Mouse (Mus musculus) embryo, embryonic 10 days (tissue): ENCODE results near the gene Cd63.

ENCODE experiments used
- DNase-seq: peaks from one replicate; pipeline ENCODE4 v3.0.0-alpha.2; 2015; ENCODE audit warnings: low spot score

Cd63 gene

DNA sequence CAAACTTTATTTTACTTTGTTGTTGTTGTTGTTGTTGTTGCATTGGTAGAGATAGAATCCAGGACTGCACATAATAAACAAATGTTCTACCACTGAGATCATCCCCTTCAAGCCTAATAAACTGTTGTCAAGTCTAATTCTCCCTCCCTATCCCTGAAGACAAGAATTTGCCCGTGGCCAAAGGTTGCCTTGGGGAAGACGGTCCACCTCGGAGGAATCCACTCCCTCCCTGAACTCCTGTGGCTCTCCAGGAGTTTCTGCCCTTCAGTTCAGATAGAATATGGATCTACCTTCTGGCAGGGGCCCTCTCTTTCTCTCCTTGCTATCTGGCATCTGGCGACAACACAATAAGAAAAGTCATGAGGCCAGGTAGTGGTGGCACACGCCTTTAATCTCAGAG, 4.0 kb downstream of the Cd63 start:
- no peak for DNase-seq

DNA sequence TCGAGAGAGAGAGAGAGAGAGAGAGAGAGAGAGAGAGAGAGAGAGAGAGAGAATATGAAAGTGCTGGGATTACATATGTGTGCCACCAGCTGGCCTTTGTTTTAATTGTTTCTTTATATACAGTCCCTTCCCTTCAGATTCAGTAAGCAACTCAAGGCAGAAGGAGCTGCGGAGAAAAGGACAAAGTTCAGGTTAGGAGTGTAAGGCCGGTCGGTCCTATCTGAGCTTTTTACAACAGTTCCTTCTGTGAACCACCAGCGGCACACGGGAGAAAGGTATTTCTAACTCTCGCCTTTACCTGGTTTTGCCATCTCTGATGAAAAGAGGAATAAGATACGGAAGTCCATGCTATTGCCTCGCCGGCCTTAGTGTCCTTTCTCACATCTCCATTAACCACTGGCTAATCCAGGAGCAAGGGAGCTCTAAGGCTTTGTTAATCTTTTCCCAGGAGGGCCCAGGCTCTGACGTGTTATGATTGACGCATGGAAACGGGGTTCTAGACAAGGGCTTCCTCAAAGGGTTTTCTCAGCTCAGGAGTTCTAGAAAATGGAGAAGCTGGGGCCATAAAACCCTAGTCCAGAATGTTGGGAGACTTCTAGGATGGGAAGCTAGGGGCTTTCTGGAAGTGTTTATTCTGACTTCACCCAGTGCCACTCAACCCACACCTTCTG, 8.1 kb downstream of the Cd63 start:
- no peak for DNase-seq

DNA sequence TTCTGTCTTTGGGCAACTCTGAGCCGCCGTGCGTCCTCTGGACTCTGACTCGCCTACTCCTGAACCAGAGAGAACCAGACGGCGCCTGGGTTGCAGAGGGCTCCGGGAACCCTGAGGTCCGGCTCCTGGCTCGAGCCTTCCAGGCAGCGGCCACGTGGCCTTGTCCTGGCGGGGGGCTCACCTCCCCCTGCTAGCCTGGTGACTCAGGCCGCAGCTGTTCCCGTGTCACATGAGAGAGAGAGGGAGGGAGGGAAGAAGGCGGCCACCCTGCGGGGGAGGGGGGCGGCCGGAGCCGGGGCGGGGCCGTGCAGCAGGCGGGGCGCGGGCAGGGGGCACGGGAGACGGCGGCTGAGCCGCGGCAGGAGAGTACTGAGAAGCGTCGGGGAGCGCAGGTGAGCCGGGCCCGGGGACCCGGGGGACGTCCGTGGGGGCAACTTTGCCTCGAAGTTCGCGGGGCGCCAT, 8.8 kb downstream of the Cd63 start:
- DNase-seq, result peak; percentile 91

DNA sequence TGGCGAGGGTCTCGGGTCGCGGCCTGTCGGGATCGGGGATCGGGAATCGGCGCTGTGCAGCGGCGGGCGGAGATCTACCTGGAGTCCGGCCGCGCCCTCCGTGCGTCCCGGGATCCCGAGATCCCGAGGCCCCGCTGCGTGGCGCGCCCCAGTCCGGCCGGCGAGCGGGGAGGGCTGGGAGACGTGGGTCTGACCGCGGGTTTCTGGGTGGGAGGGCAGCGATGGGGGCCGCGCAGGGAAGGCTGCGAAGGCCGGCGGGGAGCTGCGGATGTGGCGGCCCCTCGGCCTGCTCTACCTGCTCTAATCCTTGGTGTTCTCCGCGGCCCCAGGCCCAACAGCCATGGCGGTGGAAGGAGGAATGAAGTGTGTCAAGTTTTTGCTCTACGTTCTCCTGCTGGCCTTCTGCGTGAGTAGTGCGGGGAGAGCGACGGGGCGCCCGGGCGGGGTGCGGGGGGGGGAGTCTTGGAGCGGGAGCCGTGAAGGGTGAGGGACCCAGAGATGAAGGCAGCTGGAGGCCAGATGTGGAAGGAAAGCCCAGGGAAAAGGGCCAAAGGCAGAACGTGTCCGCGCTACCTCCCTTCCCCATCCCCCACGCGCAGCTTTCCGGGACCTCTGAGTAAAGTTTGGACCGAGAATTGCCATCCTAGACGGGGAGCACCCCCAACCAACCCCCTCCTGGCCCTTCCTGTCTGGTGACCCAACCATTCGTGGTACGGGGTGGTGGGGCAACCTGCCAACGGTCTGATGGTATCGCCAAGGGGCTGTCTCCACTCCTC, 9.5 kb downstream of the Cd63 start:
- peak; percentile 61 for DNase-seq

DNA sequence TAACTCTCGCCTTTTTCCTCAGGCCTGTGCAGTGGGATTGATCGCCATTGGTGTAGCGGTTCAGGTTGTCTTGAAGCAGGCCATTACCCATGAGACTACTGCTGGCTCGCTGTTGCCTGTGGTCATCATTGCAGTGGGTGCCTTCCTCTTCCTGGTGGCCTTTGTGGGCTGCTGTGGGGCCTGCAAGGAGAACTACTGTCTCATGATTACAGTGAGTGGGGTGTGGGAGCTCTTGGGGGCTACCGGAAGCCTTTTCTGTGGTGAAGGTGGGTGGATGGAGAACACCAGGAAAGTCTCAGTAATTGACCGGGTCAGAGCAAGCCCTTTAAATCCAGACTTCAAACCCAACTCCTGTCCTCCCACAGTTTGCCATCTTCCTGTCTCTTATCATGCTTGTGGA, 10.6 kb downstream of the Cd63 start:
- no peak for DNase-seq

DNA sequence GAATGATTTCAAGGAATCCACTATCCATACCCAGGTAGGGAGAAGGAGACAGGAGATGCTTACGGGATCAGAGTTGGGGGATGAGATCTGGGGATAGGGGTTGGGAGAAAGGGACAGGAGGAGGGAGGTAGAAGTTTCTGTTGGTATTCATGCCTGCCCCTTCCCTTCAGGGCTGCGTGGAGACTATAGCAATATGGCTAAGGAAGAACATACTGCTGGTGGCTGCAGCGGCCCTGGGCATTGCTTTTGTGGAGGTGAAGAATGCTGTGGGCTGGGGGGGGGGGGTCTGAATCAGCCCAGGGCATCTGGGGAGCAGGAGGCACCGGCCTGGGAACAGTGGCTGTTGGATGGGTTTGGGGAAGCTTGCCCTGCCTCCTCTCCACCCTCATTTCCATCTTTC, 11.5 kb downstream of the Cd63 start:
- DNase-seq, result no peak

DNA sequence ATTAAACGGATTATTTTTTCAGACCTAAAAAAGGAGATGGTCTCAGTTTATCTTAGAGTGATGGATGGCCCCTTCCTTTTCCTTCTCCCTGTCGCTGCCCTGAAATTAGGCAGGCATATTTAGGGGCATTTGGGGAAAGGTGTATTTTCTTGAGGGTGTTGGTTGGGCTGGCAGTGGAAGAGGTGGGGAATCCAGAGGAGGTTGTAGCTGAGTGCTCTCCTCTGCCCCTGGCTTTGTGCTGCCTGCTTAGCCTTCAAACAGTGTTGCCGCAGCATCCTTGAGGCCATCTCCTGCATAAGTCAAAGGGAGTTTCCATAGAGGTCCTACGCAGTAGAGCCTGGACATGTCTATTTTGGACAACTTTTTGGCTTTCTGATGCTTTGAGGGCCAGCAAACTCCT, 12.0 kb downstream of the Cd63 start:
- no peak for DNase-seq

DNA sequence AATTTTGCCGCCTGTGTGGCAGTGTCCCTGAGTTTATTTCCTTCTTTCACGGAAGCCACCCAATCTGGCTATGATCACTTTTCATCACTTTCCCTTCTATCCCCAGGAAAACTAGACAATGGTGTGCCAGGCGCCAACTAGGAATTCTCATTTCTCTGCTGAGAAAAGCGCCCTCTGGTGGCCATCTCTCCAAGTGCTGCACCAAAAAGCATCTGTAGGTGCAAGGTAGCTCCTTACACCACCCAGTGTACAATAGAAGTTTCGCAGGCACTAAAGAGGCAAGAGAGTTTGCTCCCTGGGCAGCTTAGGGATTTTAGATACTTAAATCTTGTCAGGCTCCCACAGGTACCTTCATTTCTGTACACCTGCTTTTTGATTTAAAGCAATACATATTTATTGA, 12.4 kb downstream of the Cd63 start:
- peak; percentile 90 for DNase-seq

DNA sequence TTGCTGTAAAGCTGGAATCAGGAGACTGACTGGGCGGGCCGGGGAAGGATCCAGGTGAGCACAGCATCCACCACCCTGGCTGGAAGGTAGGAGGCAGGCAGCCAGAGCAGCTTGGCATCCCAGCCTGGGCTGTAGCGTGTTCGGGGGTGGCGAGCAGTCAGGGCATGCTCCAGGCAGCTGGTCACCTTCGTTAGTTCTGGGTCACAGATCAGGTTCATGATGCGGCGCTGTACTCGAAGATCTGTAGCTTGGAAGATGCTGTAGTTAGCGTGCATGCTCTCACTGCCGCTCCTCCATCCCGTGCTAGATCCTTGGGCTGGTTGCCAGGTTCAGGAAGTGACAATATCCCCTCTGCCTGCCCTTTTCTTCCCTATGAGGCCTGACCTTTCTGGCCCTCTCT, 12.9 kb downstream of the Cd63 start:
- no peak for DNase-seq

DNA sequence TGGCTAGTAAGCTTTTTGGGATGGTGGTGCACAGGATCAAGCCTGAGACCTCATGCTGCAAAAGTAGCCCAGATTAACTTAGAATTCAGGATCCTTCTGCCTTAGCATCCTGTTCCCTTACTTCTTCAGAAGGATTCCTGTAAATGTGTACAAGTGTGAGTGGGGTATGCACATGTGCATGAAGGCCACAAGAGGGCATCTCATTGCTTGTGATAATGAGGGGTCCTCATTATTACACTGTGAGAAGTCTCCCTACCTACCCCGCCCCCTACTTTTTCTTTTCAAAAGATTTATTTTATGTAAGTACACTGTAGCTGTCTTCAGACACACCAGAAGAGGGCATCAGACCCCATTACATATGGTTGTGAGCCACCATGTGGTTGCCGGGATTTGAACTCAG, 14.8 kb downstream of the Cd63 start:
- no peak for DNase-seq

DNA sequence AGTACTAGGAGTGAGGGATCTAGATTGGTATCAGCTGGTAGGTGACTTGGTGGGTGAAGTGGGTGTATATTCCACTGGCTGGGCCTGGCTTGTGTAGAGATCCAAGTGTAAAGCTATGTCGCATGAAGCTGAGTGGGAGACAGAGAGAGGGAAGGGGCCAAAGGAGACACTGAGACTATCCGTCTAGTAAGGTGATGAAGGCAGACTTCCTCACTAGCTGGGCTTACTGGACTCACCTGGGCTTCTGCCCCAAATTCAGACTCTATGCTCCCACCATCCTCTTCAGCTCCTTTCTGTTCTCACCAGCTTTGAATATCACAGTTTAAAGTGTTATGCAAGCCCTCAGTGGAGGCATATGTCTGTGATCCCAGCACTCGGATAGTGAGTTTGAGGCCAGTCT, 15.9 kb downstream of the Cd63 start:
- no peak for DNase-seq

DNA sequence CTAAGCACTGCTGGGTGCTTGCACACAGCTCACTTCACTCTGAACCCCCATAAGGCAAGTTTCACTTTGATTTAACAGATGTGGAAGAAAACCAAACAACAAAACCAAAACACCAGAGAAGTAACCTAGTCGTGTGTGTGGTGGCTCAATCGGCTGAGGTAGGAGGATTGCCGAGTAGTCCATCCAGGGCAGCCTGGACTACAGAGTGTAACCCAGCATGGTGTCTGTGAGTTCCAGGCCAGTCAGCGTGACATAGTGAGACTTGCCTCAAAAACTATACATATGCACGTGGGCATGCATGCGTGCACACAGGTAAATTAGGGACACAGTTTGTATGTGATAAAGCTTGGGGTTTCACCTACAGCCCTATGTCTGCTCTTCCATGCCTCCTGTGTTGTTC, 16.6 kb downstream of the Cd63 start:
- no peak for DNase-seq

DNA sequence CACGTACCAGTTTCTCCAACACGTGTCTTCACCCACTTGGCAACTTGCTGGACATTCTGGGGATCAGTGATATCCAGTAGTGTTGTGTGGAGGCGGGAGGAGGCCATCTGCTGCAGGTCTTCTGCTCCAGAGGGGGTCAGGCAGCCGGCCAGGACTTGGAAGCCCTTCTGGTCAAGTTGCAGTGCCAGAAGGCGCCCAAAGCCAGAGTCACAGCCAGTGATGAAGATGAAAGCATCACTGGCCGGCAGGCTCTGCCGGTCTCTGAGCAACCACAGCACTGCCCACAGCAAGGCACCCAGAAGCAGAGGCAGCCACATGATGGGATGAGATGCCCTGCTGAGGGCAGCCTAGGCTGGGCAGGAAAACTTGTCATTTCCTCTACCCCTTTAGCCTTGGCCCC, 17.5 kb downstream of the Cd63 start:
- no peak for DNase-seq

DNA sequence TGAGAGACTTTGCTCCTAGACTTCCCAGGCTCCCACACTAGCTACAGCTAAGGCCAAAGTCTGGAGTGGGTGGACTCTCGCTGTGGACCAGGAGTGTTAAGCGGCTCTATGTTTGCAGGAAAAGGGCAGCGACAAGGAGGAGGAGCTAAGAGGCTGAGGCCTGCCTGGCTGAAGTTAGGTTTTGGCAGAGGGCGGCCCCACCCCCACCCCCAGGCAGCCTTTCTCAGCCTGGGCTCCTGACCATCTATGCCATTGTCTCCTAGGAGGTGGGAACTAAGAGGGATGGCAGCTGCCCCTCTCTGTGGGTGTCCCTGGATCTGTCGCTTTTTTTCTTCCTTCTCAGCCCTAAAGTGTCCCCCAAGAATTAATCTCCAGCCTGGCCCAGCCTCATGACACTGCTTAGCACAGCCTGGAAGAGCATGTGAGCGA, 18.4 kb downstream of the Cd63 start:
- DNase-seq, result peak; percentile 27

DNA sequence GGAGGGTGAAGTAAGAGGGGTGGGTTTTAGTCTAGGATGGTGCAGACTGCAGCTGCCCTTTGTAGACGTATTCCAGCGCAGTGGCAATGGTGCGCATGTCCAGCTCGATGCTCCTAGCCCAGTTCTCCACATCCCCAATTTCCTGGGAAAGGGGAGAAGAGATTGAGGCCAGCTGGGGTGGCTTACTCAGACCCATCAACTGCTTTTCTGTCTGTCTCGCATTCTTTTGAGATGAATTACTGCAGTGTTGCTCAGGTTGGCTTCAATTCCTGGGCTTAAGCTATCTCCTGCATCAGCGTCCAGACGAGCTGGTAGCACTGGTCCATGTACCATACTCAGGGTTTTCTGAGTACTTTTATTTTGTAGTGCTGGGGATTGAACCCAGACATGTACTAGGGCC, 19.2 kb downstream of the Cd63 start:
- DNase-seq, result no peak

DNA sequence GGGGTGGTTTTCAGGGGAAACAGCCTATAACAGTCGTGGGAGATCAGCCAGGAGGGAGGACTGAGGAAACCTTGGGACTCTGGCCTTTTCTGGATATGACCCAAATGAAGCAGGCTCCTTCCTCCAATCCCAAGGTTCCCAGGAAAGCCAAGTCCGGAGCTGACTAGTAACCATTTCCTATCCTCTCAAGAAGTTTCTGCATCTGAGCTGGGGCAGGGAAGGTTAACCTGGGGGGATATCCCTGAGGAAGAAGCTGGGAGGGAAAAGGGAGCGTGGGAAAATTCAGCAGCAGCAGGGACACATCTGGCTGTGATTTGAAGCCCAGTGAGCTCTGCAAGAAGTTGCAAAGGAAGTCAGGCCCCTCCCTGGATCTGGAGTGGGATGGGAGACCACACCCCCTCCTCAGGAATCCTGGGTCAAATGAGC, 20.0 kb downstream of the Cd63 start:
- no peak for DNase-seq

DNA sequence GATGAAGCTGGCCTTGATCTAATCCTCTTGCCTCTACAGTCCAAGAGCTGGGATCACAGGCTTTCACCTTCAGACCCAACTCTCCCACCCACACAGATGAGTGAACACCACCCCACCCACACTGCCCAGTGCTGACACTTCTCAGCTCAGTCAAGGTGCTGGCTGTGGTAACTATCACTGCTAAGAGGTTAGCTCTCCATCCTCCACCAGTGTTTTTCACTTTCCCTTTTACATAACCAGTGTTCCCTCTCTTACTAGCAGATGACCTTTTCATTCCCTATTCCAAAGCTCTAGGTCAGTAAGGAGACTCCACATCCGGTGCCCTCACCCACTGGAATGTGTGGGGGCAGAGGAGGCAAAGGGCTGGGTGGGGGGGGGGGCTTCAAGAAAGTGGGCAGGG, 20.5 kb downstream of the Cd63 start:
- DNase-seq, result no peak

DNA sequence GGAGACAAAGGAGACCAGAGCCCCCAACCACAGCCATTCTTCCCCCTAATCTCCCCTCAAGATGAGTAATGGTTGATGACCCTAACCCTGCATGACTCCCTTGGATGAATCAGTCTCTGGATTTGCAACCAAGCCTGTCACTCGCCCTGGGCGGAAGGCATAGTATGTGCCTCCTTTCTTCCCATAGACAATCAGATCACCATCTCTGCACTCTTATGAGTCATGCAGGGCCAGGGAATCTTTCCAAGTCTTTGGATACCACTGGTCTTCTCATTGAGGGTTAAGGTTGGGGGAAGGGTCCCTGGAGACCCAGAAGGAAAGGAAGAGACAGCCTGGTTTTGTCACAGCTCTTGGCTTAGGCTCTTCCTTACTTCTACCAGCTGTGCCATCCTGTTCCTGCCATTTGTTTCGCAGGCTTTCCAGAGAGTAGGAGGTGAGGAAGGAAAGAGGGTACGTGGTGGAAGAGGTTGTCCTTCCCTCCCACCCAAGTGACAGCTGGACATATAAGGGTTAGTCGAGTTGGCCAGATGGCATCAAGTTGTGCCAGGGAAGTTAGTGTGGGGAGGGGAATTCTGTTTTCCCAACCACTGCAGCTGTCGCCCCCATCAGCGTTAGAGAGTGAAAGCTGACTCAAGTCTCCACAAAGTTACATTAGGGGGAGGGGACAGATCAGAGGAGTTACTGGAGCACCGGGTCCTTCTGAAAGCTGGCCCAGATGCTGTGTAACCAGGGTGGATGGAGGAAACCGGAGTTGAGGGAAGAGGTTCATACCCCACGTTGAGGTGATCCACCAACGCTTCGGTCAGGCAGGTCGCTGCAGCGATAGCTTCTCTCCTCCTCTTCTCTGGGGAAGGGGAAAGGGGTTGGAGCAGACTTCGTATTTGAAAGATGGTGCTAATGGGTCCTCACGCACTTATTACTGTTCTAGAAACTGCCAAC, 21.4 kb downstream of the Cd63 start:
- no peak for DNase-seq

DNA sequence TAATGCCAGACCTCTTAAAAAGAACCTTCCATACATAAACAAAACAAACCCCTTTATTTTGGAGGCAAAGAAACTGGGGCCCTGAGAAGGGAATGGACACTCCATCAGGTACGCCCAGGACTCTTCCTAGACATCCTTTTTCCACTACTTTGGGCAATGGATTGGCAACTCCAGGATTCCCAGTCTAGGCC, 21.9 kb downstream of the Cd63 start, which contains the start of gene Rdh5:
Gene Rdh5 (minus strand): TSS at position 67 of the 191 bp plus-strand sequence.
- no peak for DNase-seq

DNA sequence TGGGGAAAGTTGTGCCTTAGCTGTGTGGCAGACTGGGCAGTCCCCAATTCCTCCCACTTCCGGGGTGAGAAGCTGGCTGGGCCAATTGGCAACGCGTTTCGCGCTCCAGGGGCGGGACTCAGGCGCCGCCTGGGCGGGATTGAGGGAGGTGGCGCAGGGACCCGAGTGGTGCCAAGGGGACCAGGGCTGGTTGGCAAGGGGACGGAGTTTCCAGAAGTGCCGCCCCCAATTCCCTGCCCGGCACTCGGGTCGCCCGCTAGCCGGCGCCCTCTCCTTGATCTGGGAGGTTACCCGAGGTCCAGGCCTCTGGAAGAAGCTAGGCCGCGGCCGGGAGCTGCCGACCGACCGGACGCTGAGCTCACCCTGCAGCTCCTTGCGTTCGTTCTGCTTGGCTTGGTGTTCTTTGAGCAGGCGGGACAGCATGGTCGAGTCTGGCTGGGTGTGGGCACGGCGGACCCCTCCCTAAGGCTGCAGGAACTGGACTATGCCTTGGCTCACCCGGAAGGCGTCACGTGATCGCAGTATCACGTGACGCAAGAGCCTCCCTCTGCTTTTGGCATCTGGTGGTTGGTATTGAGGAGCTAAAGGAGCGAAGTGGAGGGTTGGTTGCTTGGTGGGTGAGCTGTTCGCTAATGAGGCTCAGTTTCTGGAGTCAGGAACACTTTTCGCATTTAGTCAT, 22.4 kb downstream of the Cd63 start:
- peak; percentile 85 for DNase-seq

DNA sequence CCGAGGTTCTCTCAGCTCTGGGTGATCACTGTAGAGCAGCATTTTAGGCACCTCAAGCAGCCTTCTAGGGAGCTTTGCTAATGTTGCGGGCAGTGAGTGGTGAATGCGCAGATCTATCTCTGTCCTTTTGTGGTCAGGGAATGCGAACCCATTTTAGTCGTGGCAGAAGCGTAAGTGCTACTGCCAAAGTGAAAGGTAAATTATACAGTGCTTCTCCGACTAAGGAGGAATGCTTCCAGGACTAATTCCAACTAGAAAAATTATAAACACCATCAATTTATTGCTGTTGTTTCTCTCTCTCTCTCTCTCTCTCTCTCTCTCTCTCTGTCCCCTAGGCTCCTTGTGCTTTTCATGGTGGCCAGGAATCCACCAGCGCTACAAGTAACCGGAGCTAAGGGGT, 23.1 kb downstream of the Cd63 start, which contains the start of gene Bloc1s1:
Gene Bloc1s1 (minus strand): TSS at position 101 of the 400 bp plus-strand sequence.
- no peak for DNase-seq

DNA sequence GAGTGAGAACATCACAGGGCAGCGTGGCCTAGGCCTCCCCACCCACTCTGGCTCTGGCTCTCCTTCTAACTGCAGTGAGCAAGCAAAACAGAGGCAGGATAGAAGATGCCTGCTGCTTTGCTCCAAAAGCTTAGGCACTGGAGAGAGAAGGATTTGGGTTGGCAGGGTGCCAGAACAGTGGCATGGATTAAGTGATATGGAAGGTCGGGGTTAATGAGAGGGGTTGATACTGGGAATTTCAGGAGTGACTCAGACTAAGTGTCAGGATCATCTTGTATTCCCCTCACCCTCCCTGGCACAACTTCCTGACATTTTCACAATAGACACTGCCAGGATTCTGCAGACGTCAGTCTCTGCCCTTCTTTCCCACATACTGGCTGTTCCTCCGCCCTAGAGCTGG, 27.6 kb downstream of the Cd63 start:
- DNase-seq, result no peak
